Mouse (Mus musculus): ENCODE measurements around the gene Mtus2. TPM values are rescaled to one million over a fixed set of nuclear protein-coding genes. Genes with fewer than 3 reads are reported as not detected.

Mtus2 gene
- polyA plus RNA-seq, 1 experiment from 2014 or later, result 14.4 TPM

DNA sequence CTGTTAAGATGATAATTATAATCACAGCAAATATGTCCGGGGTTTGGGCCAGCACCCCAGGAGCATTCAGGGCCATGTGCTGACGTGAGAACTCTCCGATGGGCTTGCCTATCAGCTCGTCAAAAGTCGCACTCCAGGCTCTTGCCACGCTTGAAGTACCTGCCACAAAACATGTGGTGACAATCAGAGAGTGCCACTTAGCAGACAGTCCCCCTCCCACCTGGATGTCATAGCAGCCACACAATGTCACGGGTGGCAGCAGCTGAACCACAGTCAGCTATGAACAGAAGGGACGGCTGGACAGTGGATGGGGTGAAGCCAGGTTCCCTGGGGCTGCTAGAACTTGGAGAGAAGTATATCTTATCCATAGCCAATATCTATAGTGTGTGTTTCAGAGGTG is 391.0 kb downstream of the Mtus2 start:
- Histone ChIP-seq H3K4me1 (no peaks in the 10 kb centered on the region), H3K27me3 (no peaks in the 10 kb centered on the region), H3K36me3 (replicated peaks) (peaks cover 6% of the 10 kb centered on the region), H3K9me3 (no peaks in the 10 kb centered on the region), H3K4me2 (no peak overlapping the region), H3K4me3 (replicated peaks) (no peak overlapping the region), H3K27ac (no peak overlapping the region), H3K9ac (no peak overlapping the region)
- no peak for ATAC-seq (ENCODE audit: low FRiP score)
- WGBS, result 71% methylated on average over 8 of the region's 8 CpGs

GRCm38 (mm10) chr5:148349327-148350011 is 392.3 kb downstream of the Mtus2 start:
- no peak for ATAC-seq (ENCODE audit: low FRiP score)
- 85% methylated on average over 15 of the region's 15 CpGs for WGBS
- peaks cover 6% of the 10 kb centered on the region for H3K36me3 ChIP-seq (replicated peaks)
- no peak overlapping the region for H3K27ac ChIP-seq
- no peak overlapping the region for H3K9ac ChIP-seq
- no peaks in the 10 kb centered on the region for H3K4me1 ChIP-seq
- no peaks in the 10 kb centered on the region for H3K9me3 ChIP-seq
- H3K27me3 ChIP-seq, result no peaks in the 10 kb centered on the region
- no peak overlapping the region for H3K4me2 ChIP-seq
- H3K4me3 ChIP-seq (replicated peaks), result no peak overlapping the region

- 91% methylated on average over 16 of the region's 16 CpGs for WGBS
- ATAC-seq (ENCODE audit: low FRiP score), result no peak
- H3K9ac ChIP-seq, result no peak overlapping the region
- H3K36me3 ChIP-seq (replicated peaks), result no peaks in the 10 kb centered on the region; the same call in none of the 2 replicates
- no peak overlapping the region for H3K27ac ChIP-seq
- H3K4me2 ChIP-seq, result no peak overlapping the region
- no peaks in the 10 kb centered on the region for H3K9me3 ChIP-seq
- H3K4me1 ChIP-seq, result no peaks in the 10 kb centered on the region
- no peaks in the 10 kb centered on the region for H3K27me3 ChIP-seq
- H3K4me3 ChIP-seq (replicated peaks), result no peak overlapping the region
Measured at GRCm38 (mm10) chr5:148353429-148353828, 396.3 kb downstream of the Mtus2 start.

DNA sequence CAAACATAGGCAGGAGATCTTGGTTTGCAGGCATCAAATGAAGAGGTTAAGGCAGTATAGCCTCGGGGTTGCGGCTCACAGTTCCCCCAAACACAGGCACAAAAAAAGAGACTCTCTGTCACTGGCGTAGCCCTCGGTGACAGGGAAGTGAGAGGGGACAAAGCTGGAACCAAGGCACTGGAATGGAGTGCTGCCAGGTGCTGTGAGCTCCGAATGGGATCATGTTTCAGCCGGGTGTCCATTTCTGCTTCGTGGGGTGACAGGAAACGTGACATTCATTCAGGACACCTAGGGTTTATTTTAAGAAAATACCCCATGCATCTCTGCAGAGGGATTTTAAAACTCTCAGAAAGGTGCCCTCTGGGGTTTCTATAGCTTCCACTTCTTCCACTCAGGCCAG is 397.4 kb downstream of the Mtus2 start:
- no peak for ATAC-seq (ENCODE audit: low FRiP score)
- Histone ChIP-seq H3K4me1 (no peaks in the 10 kb centered on the region), H3K9me3 (no peaks in the 10 kb centered on the region), H3K4me3 (replicated peaks) (no peak overlapping the region), H3K27ac (no peak overlapping the region), H3K27me3 (no peaks in the 10 kb centered on the region), H3K36me3 (replicated peaks) (no peaks in the 10 kb centered on the region; the same call in 1 of the 2 replicates), H3K4me2 (no peak overlapping the region), H3K9ac (no peak overlapping the region)
- WGBS, result 83% methylated on average over 8 of the region's 8 CpGs

GRCm38 (mm10) chr5:148355822-148356221 is 398.7 kb downstream of the Mtus2 start:
- H3K27me3 ChIP-seq, result no peaks in the 10 kb centered on the region
- H3K4me2 ChIP-seq, result no peak overlapping the region
- no peaks in the 10 kb centered on the region; the same call in 1 of the 2 replicates for H3K36me3 ChIP-seq (replicated peaks)
- WGBS, result 93% methylated on average over 3 of the region's 3 CpGs
- no peak overlapping the region for H3K9ac ChIP-seq
- ATAC-seq (ENCODE audit: low FRiP score), result no peak
- H3K4me3 ChIP-seq (replicated peaks), result no peak overlapping the region
- H3K27ac ChIP-seq, result no peak overlapping the region
- H3K4me1 ChIP-seq, result no peaks in the 10 kb centered on the region
- H3K9me3 ChIP-seq, result no peaks in the 10 kb centered on the region

DNA sequence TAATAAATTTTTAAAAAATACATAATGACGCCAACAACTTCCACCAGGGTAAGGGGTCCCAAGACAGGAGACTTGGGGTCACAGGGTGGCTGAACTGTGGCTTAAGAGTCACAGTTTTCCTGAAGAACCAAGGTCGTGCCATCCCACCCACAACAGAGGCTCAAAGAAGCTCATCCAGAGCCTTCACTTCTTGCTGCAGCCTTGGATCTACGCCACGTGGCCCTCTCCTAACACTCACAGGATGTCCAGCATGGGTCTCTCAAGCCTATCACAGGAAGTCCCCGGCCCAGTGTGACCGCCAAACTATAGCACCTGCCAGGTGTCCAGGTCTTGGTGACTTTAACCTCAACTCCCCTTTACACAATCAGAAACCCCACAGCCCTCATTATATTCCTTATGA is 400.0 kb downstream of the Mtus2 start:
- no peaks in the 10 kb centered on the region for H3K27me3 ChIP-seq
- H3K27ac ChIP-seq, result no peak overlapping the region
- H3K4me1 ChIP-seq, result no peaks in the 10 kb centered on the region
- H3K9me3 ChIP-seq, result no peaks in the 10 kb centered on the region
- no peak for ATAC-seq (ENCODE audit: low FRiP score)
- WGBS, result 95% methylated on average over 6 of the region's 6 CpGs
- H3K4me2 ChIP-seq, result no peak overlapping the region
- no peaks in the 10 kb centered on the region; the same call in 1 of the 2 replicates for H3K36me3 ChIP-seq (replicated peaks)
- no peak overlapping the region for H3K4me3 ChIP-seq (replicated peaks)
- no peak overlapping the region for H3K9ac ChIP-seq

GRCm38 (mm10) chr5:148359131-148359530 is 402.0 kb downstream of the Mtus2 start:
- no peaks in the 10 kb centered on the region for H3K4me1 ChIP-seq
- ATAC-seq (ENCODE audit: low FRiP score), result no peak
- 92% methylated on average over 11 of the region's 11 CpGs for WGBS
- H3K36me3 ChIP-seq (replicated peaks), result peaks cover 3% of the 10 kb centered on the region; the same call in 1 of the 2 replicates
- H3K9me3 ChIP-seq, result no peaks in the 10 kb centered on the region
- no peaks in the 10 kb centered on the region for H3K27me3 ChIP-seq
- no peak overlapping the region for H3K9ac ChIP-seq
- H3K4me3 ChIP-seq (replicated peaks), result no peak overlapping the region
- no peak overlapping the region for H3K4me2 ChIP-seq
- H3K27ac ChIP-seq, result no peak overlapping the region

DNA sequence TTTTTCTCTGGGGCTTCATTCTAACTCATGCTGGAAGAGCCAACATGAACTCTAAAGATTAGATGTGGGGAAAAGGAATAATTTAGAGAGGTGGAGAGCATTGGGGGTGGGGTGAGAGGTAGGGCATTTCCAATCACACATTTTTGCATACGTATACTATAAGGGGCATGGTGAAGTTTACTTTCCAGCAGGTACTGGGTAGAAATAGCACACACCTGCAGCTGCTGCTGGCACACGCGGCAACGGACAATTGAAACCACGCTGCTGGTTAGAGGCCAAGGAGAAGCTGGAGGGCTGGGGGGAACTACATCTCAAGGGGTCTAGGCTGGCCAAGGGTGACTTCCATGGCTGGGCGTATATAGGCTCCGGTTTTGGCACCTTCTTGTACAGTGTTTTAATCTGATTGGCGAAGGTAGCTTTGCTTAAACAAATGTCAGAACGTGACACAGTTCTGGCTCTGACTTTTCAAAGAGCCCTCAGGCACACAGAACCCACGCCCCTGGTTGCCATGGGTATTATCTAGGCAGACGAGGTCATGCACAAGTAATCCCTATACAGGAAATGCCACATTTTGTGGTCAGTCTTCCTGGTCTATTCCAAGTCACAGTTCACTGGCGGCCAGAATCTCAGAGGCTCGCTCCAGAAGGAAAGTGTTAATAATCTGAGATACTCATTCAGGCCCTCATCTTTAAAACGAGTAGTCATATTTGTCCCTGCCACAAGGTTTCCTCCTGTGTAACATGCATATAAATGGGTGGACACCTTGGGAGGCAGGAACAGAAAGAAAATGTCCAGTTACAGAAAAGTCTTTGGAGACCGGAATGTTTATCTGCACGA is 404.0 kb downstream of the Mtus2 start:
- 80% methylated on average over 16 of the region's 16 CpGs for WGBS
- no peak overlapping the region for H3K4me2 ChIP-seq
- H3K4me3 ChIP-seq (replicated peaks), result no peak overlapping the region
- H3K27me3 ChIP-seq, result no peaks in the 10 kb centered on the region
- no peak overlapping the region for H3K27ac ChIP-seq
- peaks cover 3% of the 10 kb centered on the region; the same call in 1 of the 2 replicates for H3K36me3 ChIP-seq (replicated peaks)
- H3K9me3 ChIP-seq, result no peaks in the 10 kb centered on the region
- no peaks in the 10 kb centered on the region for H3K4me1 ChIP-seq
- ATAC-seq (ENCODE audit: low FRiP score), result no peak
- no peak overlapping the region for H3K9ac ChIP-seq

- no peak for ATAC-seq (ENCODE audit: low FRiP score)
- 77% methylated on average over 3 of the region's 3 CpGs for WGBS
- H3K36me3 ChIP-seq (replicated peaks), result peaks cover 3% of the 10 kb centered on the region; the same call in 1 of the 2 replicates
Measured at GRCm38 (mm10) chr5:148361759-148362010, 404.6 kb downstream of the Mtus2 start.

DNA sequence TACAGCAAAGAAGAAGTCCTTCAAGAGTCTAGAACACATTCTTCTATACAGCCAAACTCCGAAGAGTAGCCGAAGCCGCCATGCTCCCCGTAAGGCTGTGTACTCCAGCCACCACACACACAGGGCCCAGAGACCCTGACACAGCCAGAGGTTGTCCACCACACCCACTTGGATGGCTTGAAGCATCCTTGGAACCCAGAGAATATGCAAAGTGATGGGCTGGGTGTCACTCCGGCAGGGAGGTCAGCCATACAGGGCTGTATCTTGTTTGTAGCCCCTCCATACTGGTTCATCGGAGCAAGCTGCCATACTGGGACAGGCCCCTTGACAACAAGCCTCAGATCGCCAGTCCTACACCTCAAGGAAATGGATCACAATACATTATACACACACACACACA is 405.2 kb downstream of the Mtus2 start:
- 97% methylated on average over 7 of the region's 7 CpGs for WGBS
- Histone ChIP-seq H3K27ac (no peak overlapping the region), H3K4me2 (no peak overlapping the region), H3K9me3 (no peaks in the 10 kb centered on the region), H3K4me3 (replicated peaks) (no peak overlapping the region), H3K4me1 (no peaks in the 10 kb centered on the region), H3K9ac (no peak overlapping the region), H3K27me3 (no peaks in the 10 kb centered on the region), H3K36me3 (replicated peaks) (peaks cover 3% of the 10 kb centered on the region; the same call in 1 of the 2 replicates)
- ATAC-seq (ENCODE audit: low FRiP score), result no peak

More at GRCm38 (mm10) chr5:148361759-148362010, 404.6 kb downstream of the Mtus2 start:
- Histone ChIP-seq H3K4me2 (no peak overlapping the region), H3K9me3 (no peaks in the 10 kb centered on the region), H3K4me3 (replicated peaks) (no peak overlapping the region), H3K4me1 (no peaks in the 10 kb centered on the region), H3K27ac (no peak overlapping the region), H3K9ac (no peak overlapping the region), H3K27me3 (no peaks in the 10 kb centered on the region)

- no peak for ATAC-seq (ENCODE audit: low FRiP score)
- Histone ChIP-seq H3K4me1 (no peaks in the 10 kb centered on the region), H3K36me3 (replicated peaks) (peaks cover 3% of the 10 kb centered on the region; the same call in 1 of the 2 replicates), H3K9ac (no peak overlapping the region), H3K4me3 (replicated peaks) (no peak overlapping the region), H3K4me2 (no peak overlapping the region), H3K9me3 (no peaks in the 10 kb centered on the region), H3K27ac (no peak overlapping the region), H3K27me3 (no peaks in the 10 kb centered on the region)
- 89% methylated on average over 22 of the region's 22 CpGs for WGBS
Measured at GRCm38 (mm10) chr5:148363441-148364113, 406.5 kb downstream of the Mtus2 start.
